Mouse (Mus musculus): Measurements from ENCODE around the gene Nol4l. TPM values are rescaled to one million over a fixed set of nuclear protein-coding genes. Genes with fewer than 3 reads are reported as not detected.
"Not testable (repeated sequence)": the region's sequence is repeated elsewhere in the genome, so short reads cannot be mapped to it uniquely, and the experiment has no call there.

Gene Nol4l
- polyA plus RNA-seq, 1 experiment from 2014 or later: 10.3 TPM

DNA sequence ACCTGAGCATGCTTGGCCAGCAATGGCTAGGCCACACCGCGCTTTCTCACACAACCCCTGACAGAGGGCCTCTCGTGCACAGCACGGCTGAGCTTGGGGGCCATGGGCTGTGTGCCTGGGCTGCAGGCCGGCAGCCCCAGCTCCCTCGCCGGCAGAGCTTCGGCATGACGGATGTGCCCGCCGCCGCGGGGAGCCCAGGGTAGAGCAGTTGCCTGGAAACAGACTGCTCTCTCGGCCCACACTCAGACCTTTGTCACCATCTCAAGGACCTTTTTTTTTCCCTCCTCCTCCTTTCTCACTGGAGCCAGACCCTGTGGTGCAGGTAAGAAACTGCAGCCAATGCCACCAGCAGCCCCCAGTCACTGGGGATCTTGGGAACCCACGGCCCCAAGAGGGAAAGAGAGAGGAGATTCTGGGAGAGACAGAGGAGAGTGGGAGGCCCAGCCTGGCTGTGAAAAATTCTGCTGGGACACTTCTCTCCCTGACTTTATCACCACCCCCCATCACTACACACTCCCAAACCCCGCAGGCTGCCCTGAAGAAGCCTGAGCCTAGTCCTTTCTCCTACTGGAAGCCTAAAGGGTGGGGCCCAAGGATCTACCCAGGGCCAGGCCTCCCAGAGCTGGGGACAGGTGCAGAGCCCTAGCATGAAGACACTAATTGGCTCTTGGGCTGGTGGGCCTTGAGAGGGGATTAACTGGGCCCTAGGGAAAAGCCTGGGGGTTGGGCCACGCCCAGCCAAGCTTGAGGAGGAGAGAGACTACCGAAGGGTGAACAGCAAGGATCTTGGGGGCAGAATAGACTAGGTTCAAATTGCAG is 20.4 kb downstream of the Nol4l start:
- Histone ChIP-seq H3K27ac (replicated peaks) (no peak overlapping the region; the same call in 1 of the 2 replicates), H3K9ac (no peak overlapping the region), H3K36me3 (no peaks in the 10 kb centered on the region), H3K4me1 (peaks cover 10% of the 10 kb centered on the region), H3K27me3 (no peaks in the 10 kb centered on the region), H3K9me3 (replicated peaks) (no peaks in the 10 kb centered on the region), H3K4me2 (replicated peaks) (no peak overlapping the region), H3K4me3 (replicated peaks) (no peak overlapping the region)
- ATAC-seq (ENCODE audit: insufficient number of reproducible peaks, low FRiP score, low TSS enrichment, low read depth): peak; percentile 55; the same call in 1 of the 2 replicates
- WGBS: 18% methylated on average over 18 of the region's 18 CpGs

DNA sequence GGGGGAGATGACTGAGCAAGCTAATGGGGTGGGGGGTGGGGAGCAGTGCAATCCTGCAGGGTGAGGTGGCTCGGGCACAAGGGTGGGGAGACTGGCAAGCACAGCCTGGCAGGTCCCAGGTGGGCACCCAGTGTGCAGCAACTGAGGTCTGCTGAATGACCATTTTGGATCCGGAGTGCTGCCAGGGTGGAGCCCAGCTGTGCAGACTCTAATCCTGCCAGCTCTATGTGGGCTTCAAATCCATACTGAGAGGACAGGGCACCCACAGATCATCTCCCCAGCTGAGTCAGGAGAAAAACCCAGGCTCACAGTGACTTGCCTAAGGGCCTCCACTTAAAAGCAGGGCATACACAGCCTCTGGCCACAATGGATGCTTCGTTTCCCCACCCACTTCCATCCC is 21.4 kb downstream of the Nol4l start:
- 77% methylated on average over 3 of the region's 3 CpGs for WGBS
- Histone ChIP-seq H3K4me3 (replicated peaks) (no peak overlapping the region), H3K9me3 (replicated peaks) (no peaks in the 10 kb centered on the region)

DNA sequence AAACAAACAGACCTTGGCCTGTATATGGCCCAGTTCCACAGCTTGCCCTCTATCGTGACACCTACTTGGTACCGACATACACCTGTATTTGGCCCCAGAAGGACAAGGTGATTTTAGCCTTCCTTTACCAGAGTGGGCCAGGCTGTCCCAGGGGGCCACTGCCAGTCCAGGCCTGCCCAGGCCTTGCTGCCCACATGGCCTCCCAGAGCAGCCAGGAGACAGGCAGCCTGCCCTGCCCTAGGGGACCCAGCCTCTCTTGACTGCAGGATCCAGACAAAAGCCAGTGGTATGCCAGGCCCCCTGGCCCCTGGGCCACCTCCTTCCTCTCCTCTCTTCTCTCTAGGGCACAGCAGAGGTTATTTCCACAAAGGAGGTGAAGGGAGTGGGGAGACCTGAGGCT is 21.8 kb downstream of the Nol4l start:
- H3K4me2 ChIP-seq (replicated peaks): no peak overlapping the region
- no peaks in the 10 kb centered on the region for H3K9me3 ChIP-seq (replicated peaks)
- H3K36me3 ChIP-seq: no peaks in the 10 kb centered on the region
- H3K27ac ChIP-seq (replicated peaks): no peak overlapping the region
- H3K4me1 ChIP-seq: peaks cover 10% of the 10 kb centered on the region
- no peak overlapping the region for H3K4me3 ChIP-seq (replicated peaks)
- no peaks in the 10 kb centered on the region for H3K27me3 ChIP-seq
- ATAC-seq (ENCODE audit: insufficient number of reproducible peaks, low FRiP score, low TSS enrichment, low read depth): no peak
- 88% methylated on average over 2 of the region's 2 CpGs for WGBS
- H3K9ac ChIP-seq: no peak overlapping the region

More for the DNA sequence above, 21.4 kb downstream of the Nol4l start:
- ATAC-seq (ENCODE audit: insufficient number of reproducible peaks, low FRiP score, low TSS enrichment, low read depth): no peak
- H3K9ac ChIP-seq: no peak overlapping the region
- peaks cover 10% of the 10 kb centered on the region for H3K4me1 ChIP-seq
- no peaks in the 10 kb centered on the region for H3K36me3 ChIP-seq
- H3K27ac ChIP-seq (replicated peaks): no peak overlapping the region
- no peaks in the 10 kb centered on the region for H3K27me3 ChIP-seq
- no peak overlapping the region for H3K4me2 ChIP-seq (replicated peaks)

DNA sequence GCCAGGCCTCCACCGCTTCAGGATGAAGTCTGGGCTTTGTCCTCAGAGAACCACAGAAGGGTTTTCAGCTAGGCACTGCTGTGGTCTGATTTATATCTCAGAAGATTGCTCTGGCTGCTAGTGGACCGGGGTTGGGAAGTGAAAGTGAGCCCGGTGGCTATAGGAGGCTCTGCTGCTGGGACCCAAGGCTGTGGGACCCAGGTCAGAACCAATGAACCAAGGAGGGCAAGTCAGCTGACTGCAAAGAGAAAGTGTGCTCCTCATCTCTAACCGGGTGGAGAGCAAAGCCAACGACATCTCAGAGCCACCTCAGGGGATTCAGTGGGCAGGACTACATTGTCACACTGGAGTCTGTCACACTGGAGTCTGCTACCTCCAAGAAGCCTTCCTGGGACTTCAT is 23.4 kb downstream of the Nol4l start:
- no peak for ATAC-seq (ENCODE audit: insufficient number of reproducible peaks, low FRiP score, low TSS enrichment, low read depth)
- no peak overlapping the region for H3K9ac ChIP-seq
- no peaks in the 10 kb centered on the region for H3K36me3 ChIP-seq
- H3K27ac ChIP-seq (replicated peaks): no peak overlapping the region
- no peak overlapping the region for H3K4me2 ChIP-seq (replicated peaks)
- no peaks in the 10 kb centered on the region for H3K9me3 ChIP-seq (replicated peaks)
- WGBS: 84% methylated on average over 5 of the region's 5 CpGs
- H3K4me3 ChIP-seq (replicated peaks): no peak overlapping the region
- H3K27me3 ChIP-seq: no peaks in the 10 kb centered on the region
- H3K4me1 ChIP-seq: peaks cover 10% of the 10 kb centered on the region

DNA sequence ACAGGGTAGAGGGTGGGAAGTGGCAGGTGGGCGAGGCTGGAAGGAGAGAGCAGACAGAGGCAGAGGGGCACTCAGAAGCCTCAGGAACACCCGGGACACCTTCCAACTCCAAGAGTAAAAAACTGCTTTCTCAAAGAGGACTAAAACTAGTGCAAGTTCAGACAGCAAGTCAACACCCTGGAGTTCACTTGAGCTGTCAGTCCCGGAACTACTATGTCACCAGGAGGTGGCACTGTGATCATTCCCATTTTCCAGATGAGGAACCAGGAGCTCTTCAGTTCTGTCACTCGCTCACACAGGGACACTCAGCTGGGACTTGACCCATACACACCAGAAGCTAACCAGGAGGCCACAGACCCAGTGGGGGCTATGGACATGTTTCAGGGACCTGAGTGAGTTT is 30.6 kb downstream of the Nol4l start:
- Histone ChIP-seq H3K4me3 (replicated peaks) (no peak overlapping the region), H3K4me1 (peaks cover 24% of the 10 kb centered on the region), H3K36me3 (no peaks in the 10 kb centered on the region), H3K4me2 (replicated peaks) (no peak overlapping the region), H3K9me3 (replicated peaks) (no peaks in the 10 kb centered on the region), H3K27me3 (no peaks in the 10 kb centered on the region), H3K27ac (replicated peaks) (no peak overlapping the region), H3K9ac (no peak overlapping the region)
- 50% methylated on average over 4 of the region's 4 CpGs for WGBS
- no peak for ATAC-seq (ENCODE audit: insufficient number of reproducible peaks, low FRiP score, low TSS enrichment, low read depth)

DNA sequence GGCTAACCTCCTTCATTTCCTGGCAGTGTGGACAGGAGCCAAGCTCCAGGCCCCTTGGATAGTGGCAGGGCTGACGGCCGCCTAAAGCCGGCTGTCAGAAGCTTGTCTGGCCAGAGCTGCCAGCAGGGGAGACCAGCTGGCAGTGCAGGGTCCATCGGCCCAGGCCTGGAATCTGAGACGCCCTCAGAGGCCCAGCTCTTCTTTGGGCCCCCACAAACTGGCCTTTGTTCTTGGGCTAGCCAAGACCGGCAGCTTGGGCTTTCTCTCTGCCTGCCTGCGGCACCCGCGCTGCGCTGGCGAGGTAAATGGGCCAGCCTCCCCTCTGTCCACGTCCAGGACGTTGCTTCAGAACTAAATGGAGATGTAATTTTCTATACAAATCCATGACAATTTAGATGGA is 32.9 kb downstream of the Nol4l start:
- peaks cover 5% of the 10 kb centered on the region for H3K27me3 ChIP-seq
- H3K9me3 ChIP-seq (replicated peaks): no peaks in the 10 kb centered on the region
- H3K4me3 ChIP-seq (replicated peaks): no peak overlapping the region
- WGBS: 40% methylated on average over 13 of the region's 13 CpGs
- no peak overlapping the region for H3K27ac ChIP-seq (replicated peaks)
- H3K9ac ChIP-seq: no peak overlapping the region
- peaks cover 41% of the 10 kb centered on the region for H3K4me1 ChIP-seq
- H3K4me2 ChIP-seq (replicated peaks): no peak overlapping the region
- no peaks in the 10 kb centered on the region for H3K36me3 ChIP-seq
- no peak for ATAC-seq (ENCODE audit: insufficient number of reproducible peaks, low FRiP score, low TSS enrichment, low read depth)

DNA sequence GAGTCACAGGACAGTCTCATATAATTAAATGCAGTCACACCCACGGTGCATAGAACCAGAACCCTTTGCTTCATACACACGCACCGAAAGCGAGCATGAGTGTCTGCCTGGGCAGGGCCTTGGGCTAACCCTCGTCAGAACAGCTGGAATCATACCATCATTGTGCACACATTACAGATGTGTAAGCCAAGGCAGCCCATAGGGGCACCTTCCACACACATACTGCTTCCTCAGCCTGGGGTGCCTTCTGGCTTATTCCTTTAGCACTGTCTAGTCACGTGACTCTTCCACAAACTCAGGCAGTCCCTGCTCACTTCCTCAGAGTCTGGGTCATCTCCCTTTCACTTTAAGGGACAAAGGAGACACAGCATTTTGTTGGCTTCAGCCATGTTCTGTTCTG is 33.5 kb downstream of the Nol4l start:
- no peak overlapping the region for H3K27ac ChIP-seq (replicated peaks)

DNA sequence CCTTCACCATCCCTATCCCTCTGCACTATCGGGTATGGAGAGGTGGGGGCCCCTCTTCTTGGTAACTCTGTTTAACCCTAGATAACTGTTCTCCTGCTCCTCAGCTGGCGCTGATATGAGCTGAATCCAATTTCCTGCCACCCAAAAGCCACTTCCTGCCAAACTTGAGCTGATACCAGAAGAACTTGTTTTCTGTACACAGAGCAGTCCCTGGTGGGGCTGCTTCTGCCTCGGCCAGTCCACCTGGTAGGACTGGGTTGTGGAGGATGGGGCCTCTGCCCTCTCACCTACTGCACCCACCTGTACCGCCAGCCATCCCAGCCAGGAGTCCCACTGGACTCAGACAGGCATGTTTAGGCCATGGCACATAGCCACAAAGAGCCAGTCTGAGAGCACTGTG is 34.0 kb downstream of the Nol4l start:
- Histone ChIP-seq H3K36me3 (no peaks in the 10 kb centered on the region), H3K9ac (no peak overlapping the region), H3K4me3 (replicated peaks) (no peak overlapping the region), H3K27me3 (peaks cover 11% of the 10 kb centered on the region), H3K4me1 (peaks cover 52% of the 10 kb centered on the region), H3K27ac (replicated peaks) (no peak overlapping the region), H3K4me2 (replicated peaks) (no peak overlapping the region), H3K9me3 (replicated peaks) (no peaks in the 10 kb centered on the region)
- WGBS: 64% methylated on average over 4 of the region's 4 CpGs
- ATAC-seq (ENCODE audit: insufficient number of reproducible peaks, low FRiP score, low TSS enrichment, low read depth): no peak

More for the DNA sequence above, 33.5 kb downstream of the Nol4l start:
- Histone ChIP-seq H3K4me2 (replicated peaks) (no peak overlapping the region), H3K4me1 (peaks cover 47% of the 10 kb centered on the region), H3K9ac (no peak overlapping the region), H3K9me3 (replicated peaks) (no peaks in the 10 kb centered on the region), H3K36me3 (no peaks in the 10 kb centered on the region), H3K27me3 (peaks cover 11% of the 10 kb centered on the region), H3K4me3 (replicated peaks) (no peak overlapping the region)
- 67% methylated on average over 6 of the region's 6 CpGs for WGBS
- ATAC-seq (ENCODE audit: insufficient number of reproducible peaks, low FRiP score, low TSS enrichment, low read depth): no peak

DNA sequence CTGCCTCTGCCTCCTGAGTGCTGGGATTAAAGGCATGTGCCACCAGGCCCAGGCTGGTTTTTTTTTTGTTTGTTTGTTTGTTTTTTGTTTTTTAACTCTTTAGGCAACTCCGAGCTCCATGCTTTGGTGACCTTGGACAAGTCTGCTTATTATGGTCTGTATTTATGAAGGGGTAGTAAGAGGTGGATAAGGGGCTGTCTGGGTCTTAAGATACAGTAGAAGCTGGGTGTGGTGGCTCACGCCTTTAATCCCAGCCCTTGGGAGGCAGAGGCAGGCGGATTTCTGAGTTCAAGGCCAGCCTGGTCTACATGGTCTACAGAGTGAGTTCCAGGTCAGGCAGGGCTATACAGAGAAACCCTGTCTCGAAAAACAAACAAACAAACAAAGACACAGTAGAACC is 34.4 kb downstream of the Nol4l start:
- 86% methylated on average over 4 of the region's 4 CpGs for WGBS
- peaks cover 54% of the 10 kb centered on the region for H3K4me1 ChIP-seq
- H3K36me3 ChIP-seq; H3K9me3 ChIP-seq (replicated peaks); H3K4me2 ChIP-seq (replicated peaks); H3K9ac ChIP-seq; H3K4me3 ChIP-seq (replicated peaks); H3K27ac ChIP-seq (replicated peaks); ATAC-seq (ENCODE audit: insufficient number of reproducible peaks, low FRiP score, low TSS enrichment, low read depth): not testable (repeated sequence)
- peaks cover 11% of the 10 kb centered on the region for H3K27me3 ChIP-seq

DNA sequence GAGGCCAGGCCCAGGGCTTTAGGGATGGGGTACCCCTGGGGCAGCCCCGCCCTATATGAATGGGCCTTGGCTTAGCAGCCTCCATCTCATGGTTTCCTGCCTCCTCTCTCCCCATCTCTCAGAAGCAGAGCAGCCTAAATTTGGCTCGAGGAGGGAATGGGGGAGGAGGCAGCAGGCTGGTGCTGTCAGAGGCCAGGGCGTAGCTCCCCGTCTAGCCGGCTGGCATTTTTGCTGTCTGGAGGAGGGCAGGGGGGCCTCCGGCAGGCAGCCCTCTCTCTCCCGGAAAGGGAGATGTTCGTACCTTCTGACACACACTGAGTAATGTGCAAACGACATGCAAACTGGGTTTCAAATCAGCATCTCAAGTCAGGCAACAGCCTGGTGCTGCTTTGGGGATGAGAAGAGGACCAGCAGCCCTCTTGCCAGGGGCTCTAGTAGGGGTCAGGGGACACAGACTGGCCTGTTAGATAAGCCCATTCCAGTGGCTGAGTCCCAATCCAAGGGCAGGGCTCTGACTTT is 35.4 kb downstream of the Nol4l start:
- WGBS: 12% methylated on average over 9 of the region's 9 CpGs
- 0 out of 2 replicates have a peak, but pooled peaks have one; percentile 3 for ATAC-seq (ENCODE audit: insufficient number of reproducible peaks, low FRiP score, low TSS enrichment, low read depth)
- H3K36me3 ChIP-seq: no peaks in the 10 kb centered on the region
- H3K27ac ChIP-seq (replicated peaks): no peak overlapping the region
- no peak overlapping the region for H3K9ac ChIP-seq
- H3K27me3 ChIP-seq: peaks cover 11% of the 10 kb centered on the region
- H3K4me3 ChIP-seq (replicated peaks): no peak overlapping the region
- peaks cover 54% of the 10 kb centered on the region for H3K4me1 ChIP-seq
- H3K4me2 ChIP-seq (replicated peaks): no peak overlapping the region
- H3K9me3 ChIP-seq (replicated peaks): no peaks in the 10 kb centered on the region

DNA sequence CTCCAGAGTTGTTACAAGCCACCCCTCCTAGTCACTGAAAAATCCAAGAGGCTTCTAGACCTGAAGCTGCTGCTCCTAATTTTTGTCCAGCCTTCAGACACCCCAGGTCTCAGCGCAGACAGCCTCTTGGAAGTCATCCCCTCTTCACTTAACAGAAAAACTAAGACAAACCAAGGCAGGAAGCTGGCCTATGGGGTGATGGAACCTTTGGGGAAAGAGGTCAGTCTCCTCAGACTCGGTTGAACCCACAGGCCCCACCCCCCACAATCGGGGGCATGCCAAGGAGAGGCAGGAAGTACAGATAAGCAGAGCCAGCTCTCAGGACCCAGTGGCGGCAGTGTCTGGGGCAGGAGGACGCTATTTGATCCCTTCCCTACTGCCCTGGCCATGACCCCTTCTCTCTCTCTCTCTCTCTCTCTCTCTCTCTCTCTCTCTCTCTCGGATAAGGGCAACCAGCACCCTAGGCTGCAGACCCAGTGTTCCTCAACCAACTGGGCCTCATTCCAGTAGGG is 35.9 kb downstream of the Nol4l start:
- 10% methylated on average over 6 of the region's 6 CpGs for WGBS
- Histone ChIP-seq H3K4me3 (replicated peaks) (no peak overlapping the region), H3K4me1 (peaks cover 54% of the 10 kb centered on the region), H3K27me3 (peaks cover 11% of the 10 kb centered on the region), H3K4me2 (replicated peaks) (no peak overlapping the region), H3K36me3 (no peaks in the 10 kb centered on the region), H3K9me3 (replicated peaks) (no peaks in the 10 kb centered on the region), H3K9ac (no peak overlapping the region), H3K27ac (replicated peaks) (no peak overlapping the region; the same call in 1 of the 2 replicates)
- no peak for ATAC-seq (ENCODE audit: insufficient number of reproducible peaks, low FRiP score, low TSS enrichment, low read depth)
